Mouse (Mus musculus): ENCODE measurements at regions not wholly inside any gene's neighbourhood (a gene's known extent, or its start where the extent isn't known, plus 50 kb on each side); places are given as distances from the start of the nearest gene placed in this dataset.

DNA sequence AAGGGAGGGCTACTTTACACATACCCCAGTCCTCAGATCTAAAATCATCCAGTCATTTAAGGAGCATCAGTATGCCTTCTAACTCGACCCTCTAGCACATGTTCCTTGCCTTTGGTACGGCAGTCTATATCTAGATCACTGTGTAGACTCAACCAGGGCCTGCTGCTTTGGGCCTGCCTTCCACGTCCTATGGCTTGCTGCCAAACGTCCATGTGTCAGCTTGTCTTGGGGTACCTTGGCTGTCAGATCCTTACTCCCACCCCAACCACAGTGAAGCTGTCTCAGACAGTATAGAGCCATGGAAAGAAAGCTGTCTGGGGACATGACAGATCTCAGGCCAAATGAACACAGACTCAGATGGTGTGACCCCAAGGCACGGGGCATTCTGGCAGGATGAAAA, 258.4 kb downstream of the Bcor start:
- TF ChIP-seq CTCF (IDR thresholded peaks at IDR 0.05; ENCODE audit: low read depth, low read length) (no peak), POLR2A (IDR thresholded peaks at IDR 0.05; ENCODE audit: insufficient read depth, low read length) (no peak), EP300 (IDR thresholded peaks at IDR 0.05; ENCODE audit: insufficient read depth, low read depth, low read length) (no peak)
